Mouse (Mus musculus): ENCODE measurements at regions not wholly inside any gene's neighbourhood (a gene's known extent, or its start where the extent isn't known, plus 50 kb on each side); places are given as distances from the start of the nearest gene placed in this dataset.

- DNase-seq: peak in 1 of 2 experiments; percentile 14
These were observed 101.3 kb upstream of the Luzp2 start for GRCm38 (mm10) chr7:54734039-54734438.

GRCm38 (mm10) chr7:54734861-54735260, 100.4 kb upstream of the Luzp2 start:
- DNase-seq: no peak

GRCm38 (mm10) chr7:54767341-54767740, 68.0 kb upstream of the Luzp2 start:
- DNase-seq: no peak

- no peak for DNase-seq
These were observed 66.6 kb upstream of the Luzp2 start for GRCm38 (mm10) chr7:54768683-54769082.

GRCm38 (mm10) chr7:54781939-54782520, 53.3 kb upstream of the Luzp2 start:
- DNase-seq: no peak

- DNase-seq: no peak
These were observed 52.7 kb upstream of the Luzp2 start for GRCm38 (mm10) chr7:54782604-54783003.

GRCm38 (mm10) chr7:54783550-54784529, 51.5 kb upstream of the Luzp2 start:
- DNase-seq: no peak
